Mouse (Mus musculus): ENCODE results near the gene Lgals2. TPM values are rescaled to one million over a fixed set of nuclear protein-coding genes. Genes with fewer than 3 reads are reported as not detected.

Lgals2 gene
- total and polyA plus RNA-seq, 2 experiments from 2014 or later: not detected

- H3K36me3 ChIP-seq (ENCODE audit: insufficient read depth, low read length): no peaks in the 10 kb centered on the region
- peaks cover 24% of the 10 kb centered on the region for H3K4me1 ChIP-seq (ENCODE audit: insufficient read depth, low read length)
- H3K9me3 ChIP-seq (ENCODE audit: low read length): no peaks in the 10 kb centered on the region
- ATAC-seq (no peak), DNase-seq (ENCODE audit: low spot score) (no peak)
- peaks cover 7% of the 10 kb centered on the region; the same call in 1 of the 2 replicates for H3K27me3 ChIP-seq (ENCODE audit: insufficient read depth, low read length)
- H3K9ac ChIP-seq (replicated peaks; ENCODE audit: low read length): no peak overlapping the region
- no peak overlapping the region for H3K4me2 ChIP-seq (ENCODE audit: low read depth, low read length)
- H3K27ac ChIP-seq: no peak overlapping the region
- H3K4me3 ChIP-seq (ENCODE audit: low read length): no peak overlapping the region
- 52% methylated on average over 3 of the region's 3 CpGs for WGBS
- TF ChIP-seq CTCF (IDR thresholded peaks at IDR 0.05; ENCODE audit: low read depth): no peak
Measured at GRCm38 (mm10) chr15:78840241-78840640, 15.1 kb downstream of the Lgals2 start.

- DNase-seq (ENCODE audit: low spot score): peak; percentile 62
- Histone ChIP-seq H3K27ac (peak overlapping the region; percentile 36; the same call in 1 of the 2 replicates), H3K4me1 (ENCODE audit: insufficient read depth, low read length) (peaks cover 27% of the 10 kb centered on the region), H3K9ac (replicated peaks; ENCODE audit: low read length) (no peak overlapping the region), H3K36me3 (ENCODE audit: insufficient read depth, low read length) (no peaks in the 10 kb centered on the region), H3K9me3 (ENCODE audit: low read length) (no peaks in the 10 kb centered on the region), H3K4me2 (ENCODE audit: low read depth, low read length) (no peak overlapping the region), H3K27me3 (ENCODE audit: insufficient read depth, low read length) (peaks cover 7% of the 10 kb centered on the region; the same call in 1 of the 2 replicates), H3K4me3 (ENCODE audit: low read length) (no peak overlapping the region)
- WGBS: 10% methylated on average over 2 of the region's 2 CpGs
- TF ChIP-seq CTCF (IDR thresholded peaks at IDR 0.05; ENCODE audit: low read depth): no peak
- no peak for ATAC-seq
Measured at GRCm38 (mm10) chr15:78839744-78840143, 15.6 kb downstream of the Lgals2 start.

GRCm38 (mm10) chr15:78836086-78836621, 19.2 kb downstream of the Lgals2 start:
- Histone ChIP-seq H3K4me2 (ENCODE audit: low read depth, low read length) (no peak overlapping the region), H3K4me3 (ENCODE audit: low read length) (no peak overlapping the region), H3K9ac (replicated peaks; ENCODE audit: low read length) (no peak overlapping the region), H3K27ac (peak overlapping the region; percentile 70), H3K9me3 (ENCODE audit: low read length) (no peaks in the 10 kb centered on the region), H3K36me3 (ENCODE audit: insufficient read depth, low read length) (no peaks in the 10 kb centered on the region), H3K4me1 (ENCODE audit: insufficient read depth, low read length) (peaks cover 30% of the 10 kb centered on the region), H3K27me3 (ENCODE audit: insufficient read depth, low read length) (no peaks in the 10 kb centered on the region)
- peak; percentile 55 for DNase-seq (ENCODE audit: low spot score)
- 26% methylated on average over 8 of the region's 8 CpGs for WGBS
- TF ChIP-seq CTCF (IDR thresholded peaks at IDR 0.05; ENCODE audit: low read depth): no peak
- no peak for ATAC-seq

GRCm38 (mm10) chr15:78835200-78836085, 19.9 kb downstream of the Lgals2 start:
- no peak overlapping the region for H3K4me2 ChIP-seq (ENCODE audit: low read depth, low read length)
- peaks cover 27% of the 10 kb centered on the region for H3K4me1 ChIP-seq (ENCODE audit: insufficient read depth, low read length)
- no peaks in the 10 kb centered on the region for H3K36me3 ChIP-seq (ENCODE audit: insufficient read depth, low read length)
- TF ChIP-seq CTCF (IDR thresholded peaks at IDR 0.05; ENCODE audit: low read depth): no peak
- H3K9ac ChIP-seq (replicated peaks; ENCODE audit: low read length): no peak overlapping the region
- DNase-seq (ENCODE audit: low spot score) (peak; percentile 72), ATAC-seq (peak; percentile 57)
- 10% methylated on average over 11 of the region's 12 CpGs for WGBS
- H3K27me3 ChIP-seq (ENCODE audit: insufficient read depth, low read length): no peaks in the 10 kb centered on the region
- no peaks in the 10 kb centered on the region for H3K9me3 ChIP-seq (ENCODE audit: low read length)
- no peak overlapping the region for H3K4me3 ChIP-seq (ENCODE audit: low read length)
- H3K27ac ChIP-seq: peak overlapping the region; percentile 70

GRCm38 (mm10) chr15:78834233-78835005, 20.9 kb downstream of the Lgals2 start:
- no peak for TF ChIP-seq CTCF (IDR thresholded peaks at IDR 0.05; ENCODE audit: low read depth)
- H3K4me2 ChIP-seq (ENCODE audit: low read depth, low read length): no peak overlapping the region
- no peak for DNase-seq (ENCODE audit: low spot score)
- no peak overlapping the region for H3K4me3 ChIP-seq (ENCODE audit: low read length)
- peak overlapping the region; percentile 70 for H3K27ac ChIP-seq
- no peak overlapping the region for H3K9ac ChIP-seq (replicated peaks; ENCODE audit: low read length)
- no peaks in the 10 kb centered on the region for H3K27me3 ChIP-seq (ENCODE audit: insufficient read depth, low read length)
- ATAC-seq: no peak
- H3K4me1 ChIP-seq (ENCODE audit: insufficient read depth, low read length): peaks cover 18% of the 10 kb centered on the region; the same call in 1 of the 2 replicates
- WGBS: 40% methylated on average over 10 of the region's 10 CpGs
- H3K36me3 ChIP-seq (ENCODE audit: insufficient read depth, low read length): no peaks in the 10 kb centered on the region
- H3K9me3 ChIP-seq (ENCODE audit: low read length): no peaks in the 10 kb centered on the region

GRCm38 (mm10) chr15:78833582-78833981, 21.7 kb downstream of the Lgals2 start:
- H3K4me3 ChIP-seq (ENCODE audit: low read length): no peak overlapping the region

More at GRCm38 (mm10) chr15:78833582-78833981, 21.7 kb downstream of the Lgals2 start:
- Histone ChIP-seq H3K9ac (replicated peaks; ENCODE audit: low read length) (no peak overlapping the region), H3K4me1 (ENCODE audit: insufficient read depth, low read length) (peaks cover 16% of the 10 kb centered on the region; the same call in 1 of the 2 replicates), H3K4me2 (ENCODE audit: low read depth, low read length) (no peak overlapping the region), H3K27me3 (ENCODE audit: insufficient read depth, low read length) (no peaks in the 10 kb centered on the region), H3K9me3 (ENCODE audit: low read length) (no peaks in the 10 kb centered on the region), H3K27ac (peak overlapping the region; percentile 76), H3K36me3 (ENCODE audit: insufficient read depth, low read length) (no peaks in the 10 kb centered on the region)
- WGBS: 97% methylated on average over 3 of the region's 3 CpGs
- ATAC-seq (no peak), DNase-seq (ENCODE audit: low spot score) (no peak)
- TF ChIP-seq CTCF (IDR thresholded peaks at IDR 0.05; ENCODE audit: low read depth): no peak
